Mouse (Mus musculus) limb, embryonic 14.5 days (tissue): ENCODE results near the gene Acad10. TPM values are rescaled to one million over a fixed set of nuclear protein-coding genes. Genes with fewer than 3 reads are reported as not detected.
"Not testable (repeated sequence)": the region's sequence is repeated elsewhere in the genome, so short reads cannot be mapped to it uniquely, and the experiment has no call there.

Experiments
- ATAC-seq: fragments of 200-750 bp; cut with Nextera tagmentation; 2 replicates; pipeline ENCODE4 v1.8.0; 2017; ENCODE audit warnings: low read depth, moderate number of reproducible peaks, moderate TSS enrichment; ENCODE audit not compliant: low FRiP score
- DNase-seq: peaks from one replicate; pipeline ENCODE4 v3.0.0-alpha.2; 2015; ENCODE audit warnings: low spot score
- H3K27ac ChIP-seq: fragments of 300-500 bp; sonication (generic); replicated peaks from 2 replicates; pipeline ENCODE4 v1.5.1; 2014; ENCODE audit warnings: low read depth, mild to moderate bottlenecking, low read length, moderate library complexity, mixed read lengths
- H3K27me3 ChIP-seq: fragments of 300-500 bp; sonication (generic); 2 replicates; pipeline ENCODE4 v1.6.1; 2014; ENCODE audit warnings: low read length, mixed read lengths; ENCODE audit not compliant: control insufficient read depth, insufficient read depth
- H3K36me3 ChIP-seq: fragments of 300-500 bp; sonication (generic); 2 replicates; pipeline ENCODE4 v1.6.1; 2014; ENCODE audit warnings: mild to moderate bottlenecking, low read length, moderate library complexity, mixed read lengths; ENCODE audit not compliant: control insufficient read depth, insufficient read depth
- H3K4me1 ChIP-seq: fragments of 300-500 bp; sonication (generic); 2 replicates; pipeline ENCODE4 v1.6.1; 2014; ENCODE audit warnings: antibody characterized with exemption, low read length, mixed read lengths; ENCODE audit not compliant: control insufficient read depth, insufficient read depth
- H3K4me2 ChIP-seq: fragments of 300-500 bp; sonication (generic); replicated peaks from 2 replicates; pipeline ENCODE4 v1.6.1; 2014; ENCODE audit warnings: low read depth, mild to moderate bottlenecking, low read length, moderate library complexity; ENCODE audit not compliant: severe bottlenecking
- H3K4me3 ChIP-seq: fragments of 300-500 bp; sonication (generic); replicated peaks from 2 replicates; pipeline ENCODE4 v1.5.1; 2014; ENCODE audit warnings: low read length
- H3K9ac ChIP-seq: fragments of 300-500 bp; sonication (generic); 2 replicates; pipeline ENCODE4 v1.6.1; 2014; ENCODE audit warnings: mild to moderate bottlenecking, low read depth, low read length, moderate library complexity; ENCODE audit not compliant: severe bottlenecking
- H3K9me3 ChIP-seq: fragments of 300-500 bp; sonication (generic); 2 replicates; pipeline ENCODE4 v1.6.1; 2016; ENCODE audit warnings: low read length; ENCODE audit not compliant: control insufficient read depth
- POLR2A ChIP-seq: fragments of 200-500 bp; IDR thresholded peaks from 2 replicates; pipeline ENCODE4 v1.8.0; 2012; ENCODE audit warnings: inconsistent platforms, mild to moderate bottlenecking, moderate library complexity, borderline replicate concordance; ENCODE audit not compliant: insufficient read depth, insufficient read length; ENCODE audit errors: extremely low read depth
- WGBS: fragments of 180-500 bp; shearing (Covaris S2); extraction: QIAGEN DNeasy Blood & Tissue Kit; methylation state at CpG from one replicate; pipeline ENCODE4 v1.1.7; 2014; 5-methylcytosine and 5-hydroxymethylcytosine counted together
- polyA plus RNA-seq, 2 experiments: library from polyadenylated mRNA; depleted of rRNA in 1 of 2; stranded (reverse) in 1 of 2; unstranded in 1 of 2; fragments of >200 nt; fragmentation: Nextera tagmentation in 1 of 2; extraction: Ambion mirVana in 1 of 2; gene quantifications; 2 replicates each; pipeline versions ENCODE4 v1.2.1 to v1.2.3; 2012 to 2014

Acad10 gene
- polyA plus RNA-seq, 2 experiments, result 1.3 to 2.6 TPM

GRCm38 (mm10) chr5:121660897-121661254, 562 bp upstream of the Acad10 start:
- Histone ChIP-seq H3K4me2 (peak overlapping the region; percentile 91), H3K27me3 (no peaks in the 10 kb centered on the region), H3K4me1 (peaks cover 12% of the 10 kb centered on the region), H3K27ac (peak overlapping the region; percentile 9; the same call in 1 of the 2 replicates), H3K36me3 (peaks cover 38% of the 10 kb centered on the region), H3K9me3 (no peaks in the 10 kb centered on the region), H3K4me3 (peak overlapping the region; percentile 93), H3K9ac (peak overlapping the region; percentile 84)
- TF ChIP-seq POLR2A, result no peak
- ATAC-seq, result no peak; the same call in 1 of the 2 replicates
- WGBS, result under 1% methylated on average over 25 of the region's 26 CpGs
- no peak for DNase-seq

DNA sequence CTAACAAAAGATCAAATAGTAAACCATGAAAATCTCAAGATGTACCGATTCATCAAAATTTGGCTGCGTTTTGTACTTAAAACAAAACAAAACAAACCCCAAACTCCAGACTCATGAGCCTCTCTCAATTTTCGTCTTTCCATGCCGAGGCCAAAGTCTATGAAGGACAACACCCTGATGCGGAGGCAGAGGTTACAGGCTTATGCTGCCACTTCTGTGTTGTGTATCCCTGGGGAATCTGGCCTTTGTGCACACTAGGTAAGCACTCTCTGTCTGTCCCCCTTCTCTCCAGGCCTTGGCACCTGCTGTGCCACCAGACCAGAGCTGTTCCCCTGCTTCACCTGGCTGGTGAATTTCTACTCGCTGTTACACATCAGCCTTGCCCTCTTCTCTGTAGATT, 2.7 kb downstream of the Acad10 start:
- H3K4me1 ChIP-seq, result peaks cover 12% of the 10 kb centered on the region
- 90% methylated on average over 6 of the region's 6 CpGs for WGBS
- H3K9ac ChIP-seq, H3K27ac ChIP-seq, H3K9me3 ChIP-seq, ATAC-seq, DNase-seq, H3K27me3 ChIP-seq, H3K4me3 ChIP-seq, H3K36me3 ChIP-seq, H3K4me2 ChIP-seq: not testable (repeated sequence)

GRCm38 (mm10) chr5:121656866-121657265, 3.4 kb downstream of the Acad10 start:
- H3K9ac ChIP-seq, H3K36me3 ChIP-seq, DNase-seq, ATAC-seq, H3K27ac ChIP-seq, H3K9me3 ChIP-seq, H3K4me2 ChIP-seq, H3K4me3 ChIP-seq, H3K27me3 ChIP-seq: not testable (repeated sequence)
- 84% methylated on average over 6 of the region's 6 CpGs for WGBS
- H3K4me1 ChIP-seq, result peaks cover 12% of the 10 kb centered on the region

- Histone ChIP-seq H3K4me2 (no peak overlapping the region), H3K4me3 (no peak overlapping the region), H3K27me3 (no peaks in the 10 kb centered on the region), H3K4me1 (peaks cover 2% of the 10 kb centered on the region), H3K27ac (no peak overlapping the region), H3K9ac (no peak overlapping the region), H3K9me3 (no peaks in the 10 kb centered on the region), H3K36me3 (no peaks in the 10 kb centered on the region)
- DNase-seq, result no peak
- 77% methylated on average over 4 of the region's 4 CpGs for WGBS
- no peak for ATAC-seq
- no peak for TF ChIP-seq POLR2A
These were observed 5.8 kb downstream of the Acad10 start for GRCm38 (mm10) chr5:121654526-121654925.

DNA sequence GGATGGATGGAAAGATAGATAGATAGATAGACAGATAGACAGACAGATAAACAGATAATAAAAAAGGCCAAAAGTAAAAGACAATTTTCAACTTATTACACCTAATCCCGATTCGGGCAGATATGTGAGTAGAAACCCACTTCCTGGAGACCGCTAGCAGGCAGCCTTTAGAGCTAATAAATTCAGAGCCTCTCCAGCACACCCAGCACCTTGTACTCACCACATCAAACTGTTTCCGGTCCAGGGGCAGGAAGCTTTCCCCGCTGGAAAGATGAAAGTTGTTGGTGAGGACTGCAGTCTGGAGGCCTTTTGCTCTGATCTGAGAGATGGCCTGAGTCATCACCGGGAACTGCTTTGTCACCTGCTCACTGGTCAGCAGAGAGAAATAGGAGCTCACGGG, 11.2 kb downstream of the Acad10 start:
- ATAC-seq, result no peak
- Histone ChIP-seq H3K27me3 (no peaks in the 10 kb centered on the region), H3K9me3 (no peaks in the 10 kb centered on the region), H3K4me1 (no peaks in the 10 kb centered on the region), H3K9ac (no peak overlapping the region), H3K4me3 (no peak overlapping the region), H3K4me2 (no peak overlapping the region), H3K36me3 (no peaks in the 10 kb centered on the region), H3K27ac (no peak overlapping the region)
- no peak for TF ChIP-seq POLR2A
- 44% methylated on average over 7 of the region's 7 CpGs for WGBS
- DNase-seq, result no peak

DNA sequence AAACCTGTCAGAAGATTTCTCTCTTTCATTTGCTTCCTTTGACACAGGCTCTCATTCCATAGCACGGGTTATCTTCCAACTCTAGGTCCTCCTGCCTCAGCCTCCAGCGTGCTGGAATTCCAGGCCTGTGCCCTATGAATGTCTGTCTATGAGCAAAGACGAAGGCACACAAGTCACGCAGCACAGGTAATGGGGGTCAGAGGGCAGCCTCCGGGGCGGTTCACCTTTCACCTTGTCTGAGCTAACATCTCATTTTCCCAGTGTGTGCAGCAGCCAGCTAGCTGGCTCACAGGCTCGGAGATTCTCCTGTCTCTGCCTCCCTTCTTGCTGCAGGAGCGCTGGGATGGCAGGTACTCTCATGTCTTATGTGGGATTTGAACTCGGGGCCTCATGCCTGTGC, 20.7 kb downstream of the Acad10 start:
- Histone ChIP-seq H3K27ac (no peak overlapping the region), H3K9me3 (no peaks in the 10 kb centered on the region), H3K27me3 (no peaks in the 10 kb centered on the region), H3K4me2 (no peak overlapping the region), H3K9ac (no peak overlapping the region), H3K36me3 (no peaks in the 10 kb centered on the region), H3K4me1 (no peaks in the 10 kb centered on the region), H3K4me3 (no peak overlapping the region)
- ATAC-seq, result no peak
- WGBS, result 89% methylated on average over 9 of the region's 9 CpGs
- no peak for DNase-seq
- no peak for TF ChIP-seq POLR2A
